8 mouse cellular contexts compared by ENCODE assay signal in the genomic region with DNA sequence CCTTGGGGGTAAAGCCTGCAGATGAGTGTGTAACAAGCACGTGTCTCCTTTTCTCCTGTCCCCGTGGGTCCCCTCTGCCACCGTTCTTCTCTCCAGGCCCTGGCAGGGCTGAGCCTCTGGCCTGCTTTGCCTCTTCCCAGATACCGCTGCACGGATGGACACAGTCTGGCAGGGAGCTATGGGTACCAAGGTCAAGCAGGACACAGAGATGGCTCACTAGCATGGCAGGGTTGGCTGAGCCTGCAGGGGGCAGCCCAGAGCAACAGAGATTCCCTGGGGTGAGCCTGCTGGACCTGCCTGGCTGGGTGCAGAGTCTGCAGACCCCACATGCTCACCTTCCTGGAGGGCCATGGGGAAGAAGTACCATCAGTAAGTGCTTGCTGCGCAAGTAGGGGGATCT. TPM values are rescaled to one million over a fixed set of nuclear protein-coding genes. Genes with fewer than 3 reads are reported as not detected.
DNase-seq lines count a peak whose midpoint lies in the region; ATAC-seq and TF ChIP-seq lines count a peak whose summit lies in the region.

No protein-coding gene starts in this region.

- DNase-seq in ovary, adult 18-20 months (ENCODE audit: low spot score), result peak; percentile 52
- DNase-seq in ovary, postnatal 10 days (ENCODE audit: low spot score), result no peak
- DNase-seq in brain, embryonic 14.5 days (ENCODE audit: low read depth), result no peak
- DNase-seq in kidney, postnatal 10 days, result peak; percentile 76
- DNase-seq in lung, adult 2 months, result peak; percentile 44
- peak; percentile 79 for DNase-seq in ovary, postnatal 36 days (ENCODE audit: low spot score)
- peak; percentile 54 for DNase-seq in urinary bladder, postnatal 14 days (ENCODE audit: low spot score)

- H3K4me3 ChIP-seq in heart, embryonic 12.5 days, result no peak overlapping the region
- H3K4me3 ChIP-seq in lung, adult 2 months (replicated peaks; ENCODE audit: extremely low read depth, low read depth, low read length), result no peak overlapping the region

- peaks cover 12% of the 10 kb centered on the region for H3K4me1 ChIP-seq in heart, embryonic 12.5 days (replicated peaks)
- H3K4me1 ChIP-seq in lung, adult 2 months (ENCODE audit: control insufficient read depth, insufficient read depth, low read length), result peaks cover 7% of the 10 kb centered on the region; the same call in 1 of the 2 replicates

- 62% methylated on average over 6 of the region's 6 CpGs for whole genome bisulfite sequencing in heart, embryonic 12.5 days
- WGBS in lung, adult 2 months, result 71% methylated on average over 6 of the region's 6 CpGs

- H3K9me3 ChIP-seq in heart, embryonic 12.5 days (replicated peaks), result no peaks in the 10 kb centered on the region

- no peak overlapping the region for H3K9ac ChIP-seq in heart, embryonic 12.5 days

- no peak for TF ChIP-seq POLR2A in brain, embryonic 14.5 days (IDR thresholded peaks at IDR 0.05; ENCODE audit: borderline replicate concordance, extremely low read depth, insufficient read depth, insufficient read length, poor library complexity, severe bottlenecking)
- TF ChIP-seq POLR2A in lung, adult 2 months (IDR thresholded peaks at IDR 0.05; ENCODE audit: borderline replicate concordance, extremely low read depth, low read depth, low read length), result no peak

- no peak overlapping the region for H3K27ac ChIP-seq in heart, embryonic 12.5 days (ENCODE audit: poor library complexity, severe bottlenecking)

- peak; percentile 50 for TF ChIP-seq CTCF in brain, embryonic 14.5 days (IDR thresholded peaks at IDR 0.05; ENCODE audit: borderline replicate concordance, extremely low read depth, insufficient read depth, insufficient read length)
- TF ChIP-seq CTCF in lung, adult 2 months (IDR thresholded peaks at IDR 0.05; ENCODE audit: insufficient read depth, low read length), result peak; percentile 50

- 0 out of 2 replicates have a peak, but pooled peaks have one; percentile 30 for ATAC-seq in heart, embryonic 12.5 days (ENCODE audit: insufficient number of reproducible peaks, low FRiP score)

- no peaks in the 10 kb centered on the region for H3K36me3 ChIP-seq in heart, embryonic 12.5 days

- H3K27me3 ChIP-seq in heart, embryonic 12.5 days (replicated peaks), result peaks cover 17% of the 10 kb centered on the region

- no peak overlapping the region for H3K4me2 ChIP-seq in heart, embryonic 12.5 days

RNA-seq across cellular contexts. Expression of a gene that starts 1.0 kb away (rescaled TPM):
- polyA plus RNA-seq in brain, embryonic 14.5 days (2012; rRNA removed), result 0.26 and 0.32 TPM in 2 replicates
- 0.31 TPM in 1 of 2 replicates, not detected in the other for polyA plus RNA-seq in heart, embryonic 12.5 days (2016; fragmentation: Nextera tagmentation; extraction: Ambion mirVana)
- not detected in 2 replicates for polyA plus RNA-seq in lung, adult 2 months (2012; rRNA removed)

RNA-seq across cellular contexts. Expression of a gene that starts 41.3 kb away (rescaled TPM):
- 55.8 and 73.4 TPM in 2 replicates for polyA plus RNA-seq in brain, embryonic 14.5 days (2012; rRNA removed)
- 2.9 and 4.3 TPM in 2 replicates for polyA plus RNA-seq in heart, embryonic 12.5 days (2016; fragmentation: Nextera tagmentation; extraction: Ambion mirVana)
- 141 and 163 TPM in 2 replicates for polyA plus RNA-seq in lung, adult 2 months (2012; rRNA removed)

Comparison
In these comparisons a context has a peak if more than half of its experiments do, and no peak if none do; other contexts are left out.
1. DNase-seq: peak in ovary, adult 18-20 months (single experiment), kidney, postnatal 10 days (single experiment), lung, adult 2 months (single experiment), ovary, postnatal 36 days (single experiment) and urinary bladder, postnatal 14 days (single experiment); none in ovary, postnatal 10 days (single experiment) and brain, embryonic 14.5 days (single experiment).
2. RNA of a gene that starts 41.3 kb away (polyA plus RNA-seq): 141 to 163 TPM in lung, adult 2 months and 55.8 to 73.4 TPM in brain, embryonic 14.5 days; 2.9 to 4.3 TPM in heart, embryonic 12.5 days; every median in the first group is over 10 times any median in the second.